Mouse (Mus musculus) C2C12 (cell line): Measurements from ENCODE around the gene Trim38.

ENCODE experiments used
- CTCF ChIP-seq: IDR thresholded peaks from one replicate; pipeline ENCODE4 v1.5.1; 2011; ENCODE audit not compliant: control insufficient read depth, insufficient read depth, insufficient read length
- MAX ChIP-seq: IDR thresholded peaks from one replicate; pipeline ENCODE4 v1.6.1; 2011; ENCODE audit warnings: mild to moderate bottlenecking, control low read depth
- MYOG ChIP-seq: IDR thresholded peaks from one replicate; pipeline ENCODE4 v1.6.1; 2011; ENCODE audit not compliant: control insufficient read depth, insufficient read length; ENCODE audit errors: extremely low read depth
- USF1 ChIP-seq: IDR thresholded peaks from one replicate; pipeline ENCODE4 v1.6.1; 2011; ENCODE audit warnings: low read depth, mild to moderate bottlenecking, control low read depth, moderate library complexity

- TF ChIP-seq CTCF (no peak), MYOG (no peak), MAX (no peak), USF1 (no peak)
Observed at GRCm38 (mm10) chr13:23766772-23767171, 2.9 kb upstream of the Trim38 start.
